21 mouse cellular contexts compared by ENCODE assay signal in genomic region chr13:24628192-24628591, GRCm38 (mm10). TPM values are rescaled to one million over a fixed set of nuclear protein-coding genes. Genes with fewer than 3 reads are reported as not detected.
DNase-seq lines count a peak whose midpoint lies in the region; ATAC-seq and TF ChIP-seq lines count a peak whose summit lies in the region.
"Had no signal": no experiment of that assay in that cellular context is flagged by ENCODE, and none has a peak within 500 bp of the region (broad histone marks: within the 10 kb centered on the region; RNA-seq: fewer than 3 reads in every experiment).

No protein-coding gene starts in this region.

- peaks cover 15% of the 10 kb centered on the region for H3K4me1 ChIP-seq in midbrain, embryonic 11.5 days (ENCODE audit: control insufficient read depth, insufficient read depth, low read length)
- H3K4me1 ChIP-seq in midbrain, embryonic 10.5 days, result peaks cover 45% of the 10 kb centered on the region
- peaks cover 19% of the 10 kb centered on the region for H3K4me1 ChIP-seq in forebrain, embryonic 16.5 days (replicated peaks; ENCODE audit: control insufficient read depth, insufficient read depth, low read length)
- peaks cover 30% of the 10 kb centered on the region for H3K4me1 ChIP-seq in midbrain, embryonic 14.5 days (ENCODE audit: control insufficient read depth, insufficient read depth, low read length)
- H3K4me1 ChIP-seq: intestine, embryonic 15.5 days had no signal

- 90% methylated on average over 4 of the region's 4 CpGs for WGBS in midbrain, embryonic 11.5 days
- WGBS in midbrain, embryonic 10.5 days, result 88% methylated on average over 4 of the region's 4 CpGs
- WGBS in forebrain, embryonic 16.5 days, result 92% methylated on average over 4 of the region's 4 CpGs
- WGBS in midbrain, embryonic 14.5 days, result 90% methylated on average over 4 of the region's 4 CpGs

- no peak for ATAC-seq in midbrain, embryonic 11.5 days (ENCODE audit: low FRiP score)
- no peak for ATAC-seq in forebrain, embryonic 16.5 days
- no peak for ATAC-seq in midbrain, embryonic 14.5 days (ENCODE audit: low FRiP score, low TSS enrichment)
- ATAC-seq: intestine, embryonic 15.5 days; liver, postnatal 0 days had no signal

- H3K27ac ChIP-seq in gastrocnemius, adult 2 months, result peak overlapping the region; percentile 67; the same call in 1 of the 2 replicates
- H3K27ac ChIP-seq in midbrain, embryonic 11.5 days (ENCODE audit: low read depth, low read length), result peak overlapping the region; percentile 37; the same call in 1 of the 2 replicates
- no peak overlapping the region for H3K27ac ChIP-seq in midbrain, embryonic 10.5 days (replicated peaks)
- H3K27ac ChIP-seq in forebrain, embryonic 16.5 days (ENCODE audit: low read length), result peak overlapping the region; percentile 73
- peak overlapping the region; percentile 79 for H3K27ac ChIP-seq in midbrain, embryonic 14.5 days (replicated peaks; ENCODE audit: low read depth, low read length)
- H3K27ac ChIP-seq: embryonic facial prominence, embryonic 10.5 days; intestine, embryonic 15.5 days; limb, embryonic 10.5 days; stomach, postnatal 0 days had no signal

- H3K4me2 ChIP-seq in midbrain, embryonic 11.5 days, result no peak overlapping the region
- no peak overlapping the region for H3K4me2 ChIP-seq in forebrain, embryonic 16.5 days (ENCODE audit: low read length)
- no peak overlapping the region for H3K4me2 ChIP-seq in midbrain, embryonic 14.5 days (ENCODE audit: low read length)
- H3K4me2 ChIP-seq: intestine, embryonic 15.5 days had no signal

- no peak overlapping the region for H3K4me3 ChIP-seq in gastrocnemius, adult 2 months
- no peak overlapping the region for H3K4me3 ChIP-seq in midbrain, embryonic 11.5 days (ENCODE audit: low read depth, low read length)
- no peak overlapping the region for H3K4me3 ChIP-seq in midbrain, embryonic 10.5 days
- no peak overlapping the region for H3K4me3 ChIP-seq in forebrain, embryonic 16.5 days (replicated peaks; ENCODE audit: low read length)
- H3K4me3 ChIP-seq in midbrain, embryonic 14.5 days (replicated peaks; ENCODE audit: low read depth, low read length), result no peak overlapping the region
- H3K4me3 ChIP-seq: embryonic facial prominence, embryonic 10.5 days; intestine, embryonic 15.5 days; limb, embryonic 10.5 days; myocyte had no signal

- H3K9me3 ChIP-seq in midbrain, embryonic 11.5 days (ENCODE audit: control insufficient read depth, low read length), result no peaks in the 10 kb centered on the region
- H3K9me3 ChIP-seq in midbrain, embryonic 10.5 days (replicated peaks), result no peaks in the 10 kb centered on the region
- no peaks in the 10 kb centered on the region for H3K9me3 ChIP-seq in forebrain, embryonic 16.5 days (ENCODE audit: control insufficient read depth, low read length)
- H3K9me3 ChIP-seq in midbrain, embryonic 14.5 days (ENCODE audit: control insufficient read depth, low read length), result no peaks in the 10 kb centered on the region
- H3K9me3 ChIP-seq: embryonic facial prominence, embryonic 10.5 days; intestine, embryonic 15.5 days; limb, embryonic 10.5 days had no signal

- no peak overlapping the region for H3K9ac ChIP-seq in midbrain, embryonic 11.5 days (ENCODE audit: low read length)
- no peak overlapping the region for H3K9ac ChIP-seq in forebrain, embryonic 16.5 days (replicated peaks; ENCODE audit: low read depth, low read length)
- H3K9ac ChIP-seq in midbrain, embryonic 14.5 days (replicated peaks; ENCODE audit: low read length), result no peak overlapping the region
- H3K9ac ChIP-seq: intestine, embryonic 15.5 days; liver, postnatal 0 days had no signal

- no peaks in the 10 kb centered on the region for H3K36me3 ChIP-seq in midbrain, embryonic 11.5 days (ENCODE audit: control insufficient read depth, insufficient read depth, low read length)
- no peaks in the 10 kb centered on the region for H3K36me3 ChIP-seq in midbrain, embryonic 10.5 days
- no peaks in the 10 kb centered on the region for H3K36me3 ChIP-seq in forebrain, embryonic 16.5 days (ENCODE audit: control insufficient read depth, insufficient read depth)
- no peaks in the 10 kb centered on the region for H3K36me3 ChIP-seq in midbrain, embryonic 14.5 days (ENCODE audit: control insufficient read depth, insufficient read depth, low read length)
- H3K36me3 ChIP-seq: embryonic facial prominence, embryonic 10.5 days; intestine, embryonic 15.5 days; limb, embryonic 10.5 days had no signal

- no peak for DNase-seq in gastrocnemius, adult 2 months
- no peak for DNase-seq in gastrocnemius, postnatal 4 days (ENCODE audit: low spot score in 2 of 2)
- no peak for DNase-seq in midbrain, embryonic 11.5 days (ENCODE audit: low spot score, missing footprints)
- DNase-seq in midbrain, embryonic 10.5 days (ENCODE audit: low spot score), result no peak
- DNase-seq in midbrain, embryonic 14.5 days, result no peak
- no peak for DNase-seq in urinary bladder, postnatal 10 days (ENCODE audit: low spot score)
- no peak for DNase-seq in urinary bladder, postnatal 4 days (ENCODE audit: low spot score in 2 of 2)
- DNase-seq: B cell, adult 2 months; cerebellum, adult 2 months; heart, adult 18-20 months; heart, postnatal 36 days; kidney, postnatal 4 days; liver, postnatal 0 days; lung, postnatal 14 days; right cerebral cortex, adult 18-20 months had no signal

- intact Hi-C loops in gastrocnemius, adult 2 months (cut with DNase I), result no loop called here

- TF ChIP-seq CTCF in gastrocnemius, adult 2 months (IDR thresholded peaks at IDR 0.05), result no peak

- H3K27me3 ChIP-seq in midbrain, embryonic 11.5 days (ENCODE audit: control insufficient read depth, insufficient read depth, low read length), result no peaks in the 10 kb centered on the region
- 0 out of 2 replicates have a peak, but pooled peaks cover 8% of the 10 kb centered on the region for H3K27me3 ChIP-seq in midbrain, embryonic 10.5 days (ENCODE audit: low read depth, poor library complexity, severe bottlenecking)
- no peaks in the 10 kb centered on the region for H3K27me3 ChIP-seq in forebrain, embryonic 16.5 days (replicated peaks; ENCODE audit: control insufficient read depth, insufficient read depth, low read length)
- no peaks in the 10 kb centered on the region for H3K27me3 ChIP-seq in midbrain, embryonic 14.5 days (ENCODE audit: control insufficient read depth, insufficient read depth, low read length)
- H3K27me3 ChIP-seq: intestine, embryonic 15.5 days had no signal

RNA-seq across cellular contexts. Expression of gene Ripor2, which starts 46.2 kb away (rescaled TPM):
- total RNA-seq in gastrocnemius, adult 2 months (2021), result 1 to 10 TPM; 3.7 to 6.1 TPM
- 10 to 100 TPM; 14.7 to 17.8 TPM for total RNA-seq in gastrocnemius, postnatal 4 days (2021)
- polyA plus RNA-seq in midbrain, embryonic 11.5 days (2014; fragmentation: Nextera tagmentation; extraction: Ambion mirVana), result 9.2 and 11.1 TPM in 2 replicates
- polyA plus RNA-seq in midbrain, embryonic 10.5 days (2016; fragmentation: Nextera tagmentation; extraction: Ambion mirVana), result 3.5 and 6.6 TPM in 2 replicates
- polyA plus RNA-seq in forebrain, embryonic 16.5 days (2015; fragmentation: Nextera tagmentation; extraction: Ambion mirVana), result 23.4 and 33.8 TPM in 2 replicates
- polyA plus RNA-seq in midbrain, embryonic 14.5 days (2014; fragmentation: Nextera tagmentation; extraction: Ambion mirVana), result 31.2 and 33.4 TPM in 2 replicates
